Mouse (Mus musculus) erythroblast, embryonic 14.5 days (primary cell): ENCODE results near the gene Plekhs1.

Experiments
- GATA1 ChIP-seq: IDR thresholded peaks from 2 replicates; pipeline ENCODE4 v1.6.1; 2012; ENCODE audit warnings: low read length, inconsistent platforms, mixed read lengths
- TAL1 ChIP-seq: IDR thresholded peaks from 3 replicates; pipeline ENCODE4 v1.6.1; 2012; ENCODE audit warnings: low read length, inconsistent platforms, mixed read lengths

- TF ChIP-seq GATA1 (no peak), TAL1 (no peak)
Observed at GRCm38 (mm10) chr19:56462786-56463185, 1.3 kb downstream of the Plekhs1 start.
